ENCODE assay signal across 10 mouse cellular contexts in the genomic region with DNA sequence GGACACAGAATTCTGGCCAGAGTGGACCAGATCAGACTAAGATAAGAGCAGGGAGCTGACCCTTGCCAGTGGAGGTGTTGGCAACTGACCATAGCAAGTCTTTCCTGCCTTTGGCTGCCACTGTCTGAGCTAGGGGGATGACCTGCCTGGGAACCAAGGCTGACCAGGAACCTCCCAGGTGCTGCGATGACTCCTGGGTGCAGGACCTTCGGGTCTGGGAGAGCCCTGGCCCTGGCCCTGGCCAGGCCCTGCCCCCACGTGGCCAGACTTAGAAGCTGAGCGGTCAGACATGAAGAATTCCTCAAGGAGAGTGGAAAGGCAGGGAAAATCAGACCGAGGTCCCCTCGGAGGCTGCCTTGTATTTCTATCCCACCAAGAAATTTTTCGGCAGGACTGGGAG. TPM values are rescaled to one million over a fixed set of nuclear protein-coding genes. Genes with fewer than 3 reads are reported as not detected.
DNase-seq lines count a peak whose midpoint lies in the region; ATAC-seq lines count a peak whose summit lies in the region.
"Had no signal": no experiment of that assay in that cellular context is flagged by ENCODE, and none has a peak within 500 bp of the region (broad histone marks: within the 10 kb centered on the region; RNA-seq: fewer than 3 reads in every experiment).

No protein-coding gene starts in this region.

- no peak overlapping the region for H3K27ac ChIP-seq in hindbrain, embryonic 11.5 days (ENCODE audit: low read depth, low read length)
- peak overlapping the region; percentile 99 for H3K27ac ChIP-seq in limb, embryonic 13.5 days
- no peak overlapping the region for H3K27ac ChIP-seq in stomach, embryonic 16.5 days (ENCODE audit: low read length)

- 0 out of 2 replicates have a peak overlapping the region, but pooled peaks have one; percentile 24 for H3K9ac ChIP-seq in hindbrain, embryonic 11.5 days (ENCODE audit: low read depth, low read length)
- peak overlapping the region; percentile 100 for H3K9ac ChIP-seq in limb, embryonic 13.5 days
- H3K9ac ChIP-seq in stomach, embryonic 16.5 days (ENCODE audit: low read length) = no peak overlapping the region

- no peak for ATAC-seq in hindbrain, embryonic 11.5 days (ENCODE audit: low FRiP score)
- no peak for ATAC-seq in limb, embryonic 13.5 days (ENCODE audit: low FRiP score, low read depth)
- ATAC-seq in stomach, embryonic 16.5 days (ENCODE audit: insufficient read depth, low FRiP score) = no peak

- H3K9me3 ChIP-seq in hindbrain, embryonic 11.5 days (ENCODE audit: control insufficient read depth, low read length) = no peaks in the 10 kb centered on the region
- no peaks in the 10 kb centered on the region for H3K9me3 ChIP-seq in limb, embryonic 13.5 days
- H3K9me3 ChIP-seq in stomach, embryonic 16.5 days (replicated peaks; ENCODE audit: control insufficient read depth, low read length) = no peaks in the 10 kb centered on the region

- peak overlapping the region; percentile 19; the same call in 1 of the 2 replicates for H3K4me2 ChIP-seq in hindbrain, embryonic 11.5 days (replicated peaks; ENCODE audit: low read depth, low read length)
- H3K4me2 ChIP-seq in limb, embryonic 13.5 days (replicated peaks) = peak overlapping the region; percentile 91
- peak overlapping the region; percentile 88 for H3K4me2 ChIP-seq in stomach, embryonic 16.5 days (ENCODE audit: low read depth, low read length)

- peaks cover 19% of the 10 kb centered on the region for H3K4me1 ChIP-seq in hindbrain, embryonic 11.5 days (replicated peaks; ENCODE audit: control insufficient read depth, insufficient read depth, low read length)
- H3K4me1 ChIP-seq in limb, embryonic 13.5 days = peaks cover 67% of the 10 kb centered on the region
- H3K4me1 ChIP-seq in stomach, embryonic 16.5 days (ENCODE audit: control insufficient read depth, insufficient read depth, low read length) = peaks cover 5% of the 10 kb centered on the region; the same call in 1 of the 2 replicates

- H3K36me3 ChIP-seq in hindbrain, embryonic 11.5 days (ENCODE audit: control insufficient read depth, insufficient read depth, low read length) = no peaks in the 10 kb centered on the region
- peaks cover 5% of the 10 kb centered on the region; the same call in 1 of the 2 replicates for H3K36me3 ChIP-seq in limb, embryonic 13.5 days
- H3K36me3 ChIP-seq in stomach, embryonic 16.5 days (ENCODE audit: control insufficient read depth, insufficient read depth, low read length) = no peaks in the 10 kb centered on the region

- peaks cover 87% of the 10 kb centered on the region for H3K27me3 ChIP-seq in hindbrain, embryonic 11.5 days (ENCODE audit: control insufficient read depth, insufficient read depth, low read length)
- H3K27me3 ChIP-seq in limb, embryonic 13.5 days = peaks cover 53% of the 10 kb centered on the region
- peaks cover 79% of the 10 kb centered on the region for H3K27me3 ChIP-seq in stomach, embryonic 16.5 days (ENCODE audit: control insufficient read depth, insufficient read depth, low read length)

- 4% methylated on average over 7 of the region's 7 CpGs for WGBS in hindbrain, embryonic 11.5 days
- WGBS in limb, embryonic 13.5 days = 4% methylated on average over 7 of the region's 7 CpGs
- 5% methylated on average over 7 of the region's 7 CpGs for WGBS in stomach, embryonic 16.5 days

- 0 out of 2 replicates have a peak overlapping the region, but pooled peaks have one; percentile 0 for H3K4me3 ChIP-seq in hindbrain, embryonic 11.5 days (ENCODE audit: low read depth, low read length)
- peak overlapping the region; percentile 86 for H3K4me3 ChIP-seq in limb, embryonic 13.5 days
- 0 out of 2 replicates have a peak overlapping the region, but pooled peaks have one; percentile 11 for H3K4me3 ChIP-seq in stomach, embryonic 16.5 days (replicated peaks; ENCODE audit: low read length)

- peak; percentile 12 to 31 for DNase-seq in urinary bladder, adult 18-20 months (ENCODE audit: low spot score in 2 of 2)
- no peak for DNase-seq in urinary bladder, postnatal 36 days (ENCODE audit: low spot score in 2 of 2)
- DNase-seq in hindbrain, embryonic 11.5 days (ENCODE audit: low spot score) = peak; percentile 57
- no peak for DNase-seq in urinary bladder, adult 2 months (ENCODE audit: low spot score)
- no peak for DNase-seq in cerebellum, postnatal 36 days
- no peak for DNase-seq in layer of hippocampus, postnatal 14 days (ENCODE audit: low spot score in 2 of 2)

RNA-seq across cellular contexts. Expression of a gene that starts 2.5 kb away (rescaled TPM):
- 17.6 and 21.8 TPM in 2 replicates for polyA plus RNA-seq in hindbrain, embryonic 11.5 days (2014; fragmentation: Nextera tagmentation; extraction: Ambion mirVana)
- polyA plus RNA-seq in limb, embryonic 13.5 days (2015; fragmentation: Nextera tagmentation; extraction: Ambion mirVana) = 58.8 and 64.5 TPM in 2 replicates
- polyA plus RNA-seq in stomach, embryonic 16.5 days (2015; fragmentation: Nextera tagmentation; extraction: Ambion mirVana) = 23.2 and 23.5 TPM in 2 replicates
- polyA plus RNA-seq in urinary bladder, adult 2 months (2012; rRNA removed) = 6.2 and 6.4 TPM in 2 replicates
- total RNA-seq in layer of hippocampus, postnatal 14 days (2021) = 10 to 100 TPM; 12.0 to 15.3 TPM
- total RNA-seq: MEL had no signal

RNA-seq across cellular contexts. Expression of a gene that starts 28.5 kb away (rescaled TPM):
- not detected in 2 replicates for polyA plus RNA-seq in hindbrain, embryonic 11.5 days (2014; fragmentation: Nextera tagmentation; extraction: Ambion mirVana)
- polyA plus RNA-seq in limb, embryonic 13.5 days (2015; fragmentation: Nextera tagmentation; extraction: Ambion mirVana) = not detected in 2 replicates
- polyA plus RNA-seq in stomach, embryonic 16.5 days (2015; fragmentation: Nextera tagmentation; extraction: Ambion mirVana) = not detected in 2 replicates
- not detected in 2 replicates for polyA plus RNA-seq in urinary bladder, adult 2 months (2012; rRNA removed)
- not detected for total RNA-seq in layer of hippocampus, postnatal 14 days (2021)
- total RNA-seq: MEL had no signal
- polyA plus RNA-seq: small intestine, adult 2 months had no signal

Comparison
In these comparisons a context has a peak if more than half of its experiments do, and no peak if none do; other contexts are left out.
1. DNase-seq: peak in urinary bladder, adult 18-20 months (2 of 2) and hindbrain, embryonic 11.5 days (single experiment); none in urinary bladder, postnatal 36 days (0 of 2), urinary bladder, adult 2 months (single experiment), cerebellum, postnatal 36 days (0 of 2) and layer of hippocampus, postnatal 14 days (0 of 2).
2. H3K4me2 ChIP-seq: peak in every context shown above with its lines; median percentile 91 in limb, embryonic 13.5 days; 88 in stomach, embryonic 16.5 days; 19 in hindbrain, embryonic 11.5 days.
3. H3K4me3 ChIP-seq: peak in every context shown above with its lines; median percentile 86 in limb, embryonic 13.5 days; 11 in stomach, embryonic 16.5 days; 0 in hindbrain, embryonic 11.5 days.